Mouse (Mus musculus) urinary bladder, postnatal 36 days (tissue): ENCODE data around the gene Gnptg.
A peak's percentile ranks its signal among the peaks of the same experiment; 100 is the strongest.

Experiments
- DNase-seq, 2 experiments: peaks; one replicate each; pipeline ENCODE4 v3.0.0; 2022; ENCODE audit warnings: low spot score in 2 of 2, mixed read lengths in 1 of 2

Gene Gnptg

DNA sequence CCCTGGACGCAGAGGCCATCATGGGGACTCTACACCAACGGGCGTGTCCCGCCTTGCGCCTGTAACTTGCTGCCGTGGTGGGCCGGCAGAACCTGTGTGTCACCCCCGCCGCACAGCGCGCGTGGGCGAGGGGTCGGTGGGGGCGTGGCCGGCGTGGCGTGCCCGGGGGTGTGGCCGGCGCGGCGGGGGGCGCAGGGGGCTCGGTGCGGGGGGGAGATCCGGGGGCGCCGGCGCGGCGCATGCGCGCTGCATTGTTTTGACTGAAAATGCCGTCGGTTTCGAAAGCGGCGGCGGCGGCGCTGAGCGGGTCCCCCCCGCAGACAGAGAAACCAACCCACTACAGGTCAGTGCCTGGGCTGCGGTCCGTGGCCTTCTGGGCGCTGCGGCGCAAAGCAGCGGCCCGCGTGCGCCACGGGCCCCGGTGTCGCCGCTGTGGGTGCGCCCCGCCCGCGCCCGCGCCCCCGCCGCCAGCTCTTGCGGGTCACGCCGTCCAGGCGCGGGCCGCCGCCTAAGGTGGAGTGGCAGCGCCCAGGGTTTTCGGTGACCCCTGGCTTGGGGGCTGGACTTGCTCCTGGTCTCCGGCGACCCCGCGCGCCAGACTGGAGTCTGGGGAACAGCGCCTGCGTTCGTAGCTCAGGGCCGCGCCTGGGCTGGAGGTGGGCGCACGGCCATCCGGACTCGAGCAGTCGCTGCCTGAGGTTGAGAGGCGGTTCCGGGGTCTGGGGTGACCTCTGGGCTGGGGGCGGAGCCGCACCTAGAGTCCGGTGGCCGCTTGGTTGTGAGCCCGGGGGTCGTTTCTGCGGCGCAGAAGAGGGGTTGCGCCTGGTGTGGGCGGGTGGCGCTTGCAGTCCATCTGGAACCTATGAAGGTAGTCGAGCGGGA, 51.5 kb downstream of the Gnptg start, which contains the start of gene Unkl:
Gene Unkl (plus strand): TSS at position 248 of the 882 bp plus-strand sequence.
- DNase-seq: peak; percentile 43 to 70

GRCm38 (mm10) chr17:25187784-25188149, 52.2 kb downstream of the Gnptg start:
- no peak for DNase-seq

DNA sequence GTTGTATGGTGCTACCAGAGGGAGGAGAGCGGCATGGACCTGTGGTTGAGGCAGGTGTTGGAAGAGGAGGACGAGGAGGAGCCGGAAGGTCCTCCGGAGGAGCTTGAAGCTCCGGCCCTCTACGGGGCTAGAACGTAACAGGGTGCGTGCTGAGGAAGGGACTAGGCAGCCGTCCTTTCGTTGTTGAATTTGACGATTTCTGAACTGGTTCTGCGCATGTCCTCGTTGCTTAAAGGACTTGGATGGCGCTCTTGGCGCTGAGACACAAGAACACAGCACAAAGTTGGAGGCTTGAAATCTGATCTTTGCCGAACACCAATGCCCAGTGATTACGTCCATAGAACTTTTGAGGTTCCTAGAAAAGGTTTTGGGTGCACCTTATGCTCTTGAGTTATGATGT, 55.0 kb downstream of the Gnptg start:
- no peak for DNase-seq

DNA sequence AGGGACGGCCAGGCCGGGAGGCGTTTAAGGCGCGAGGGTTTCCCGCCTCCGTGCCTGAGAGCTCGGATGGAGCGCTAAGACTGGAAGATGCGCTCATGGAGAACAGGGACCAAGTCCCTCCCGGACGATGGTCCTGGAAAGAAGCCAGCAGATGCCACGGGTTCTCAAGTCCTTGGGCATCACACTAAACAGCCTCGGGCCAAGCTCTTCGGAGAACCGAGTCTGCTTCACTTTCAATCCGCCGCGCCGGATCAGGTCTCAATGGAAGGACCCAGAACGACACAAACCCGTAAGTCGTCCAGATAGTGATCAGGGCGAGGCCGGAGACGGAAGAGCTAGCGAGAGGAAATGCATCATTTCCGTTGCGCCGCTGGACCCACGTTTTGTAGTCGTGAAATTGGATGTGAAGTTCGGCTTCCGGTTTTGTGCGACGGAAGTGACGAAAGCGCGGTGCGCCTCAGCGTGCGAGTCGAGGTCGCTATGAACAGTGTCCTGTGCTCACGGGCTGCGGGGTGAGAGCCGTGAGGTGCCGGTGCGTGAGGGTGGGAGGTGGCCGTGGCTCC, 55.7 kb downstream of the Gnptg start, which contains the start of gene BC003965:
Gene BC003965 (plus strand): TSS at position 426 of the 563 bp plus-strand sequence.
- peak; percentile 98 for DNase-seq
